12 mouse cellular contexts compared by ENCODE assay signal in the genomic region with DNA sequence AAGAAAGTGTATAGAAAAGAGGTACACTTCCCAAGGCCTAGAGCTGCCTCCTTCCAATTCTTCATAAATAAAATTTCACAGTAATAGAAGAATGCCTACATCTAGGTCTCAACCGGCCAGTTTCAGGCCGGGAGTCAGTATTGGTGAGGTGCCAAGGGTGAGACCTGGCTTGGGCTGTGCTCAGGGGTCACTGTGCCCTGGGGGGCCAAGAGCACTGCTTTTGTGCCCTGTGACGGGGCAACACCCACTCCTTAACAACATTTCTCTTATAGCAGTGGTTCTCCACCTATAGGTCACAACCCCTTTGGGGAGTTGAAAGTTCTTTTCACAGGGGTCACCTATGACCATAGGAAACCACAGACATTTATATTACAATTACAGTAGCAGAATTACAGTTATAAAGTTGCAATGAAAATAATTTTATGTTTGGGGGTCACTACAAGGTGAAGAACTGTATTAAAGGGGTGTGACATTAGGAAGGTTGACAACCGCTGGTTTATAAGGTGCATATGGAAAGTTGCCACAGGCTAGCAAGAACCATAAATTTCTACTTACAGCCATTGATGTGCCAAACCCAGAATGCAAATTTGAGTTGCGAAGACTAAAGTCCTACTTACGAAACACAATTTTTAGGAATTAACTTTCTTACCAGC. TPM values are rescaled to one million over a fixed set of nuclear protein-coding genes. Genes with fewer than 3 reads are reported as not detected.
A peak's percentile ranks its signal among the peaks of the same experiment; 100 is the strongest.
DNase-seq lines count a peak whose midpoint lies in the region; ATAC-seq and TF ChIP-seq lines count a peak whose summit lies in the region.
"Had no signal": no experiment of that assay in that cellular context is flagged by ENCODE, and none has a peak within 500 bp of the region (broad histone marks: within the 10 kb centered on the region; RNA-seq: fewer than 3 reads in every experiment).

No protein-coding gene starts in this region.

- no peak overlapping the region for H3K9ac ChIP-seq in kidney, embryonic 15.5 days
- no peak overlapping the region for H3K9ac ChIP-seq in hindbrain, postnatal 0 days (replicated peaks; ENCODE audit: low read length)

- no peaks in the 10 kb centered on the region for H3K4me1 ChIP-seq in kidney, embryonic 15.5 days
- no peaks in the 10 kb centered on the region for H3K4me1 ChIP-seq in hindbrain, postnatal 0 days (ENCODE audit: insufficient read depth, low read length)
- H3K4me1 ChIP-seq in limb, embryonic 10.5 days, result peaks cover 9% of the 10 kb centered on the region; the same call in 1 of the 2 replicates

- no peaks in the 10 kb centered on the region for H3K9me3 ChIP-seq in kidney, embryonic 15.5 days (replicated peaks)
- no peaks in the 10 kb centered on the region for H3K9me3 ChIP-seq in hindbrain, postnatal 0 days (ENCODE audit: low read length)
- no peaks in the 10 kb centered on the region for H3K9me3 ChIP-seq in limb, embryonic 10.5 days (replicated peaks)

- DNase-seq in kidney, postnatal 25 days, result no peak
- peak; percentile 27 for DNase-seq in right cerebral cortex, adult 18-20 months
- no peak for DNase-seq in right cerebral cortex, postnatal 4 days
- no peak for DNase-seq in hindbrain, postnatal 0 days (ENCODE audit: low spot score)
- DNase-seq in limb, embryonic 10.5 days (ENCODE audit: low spot score), result no peak
- no peak for DNase-seq in left cerebral cortex, adult 18-20 months (ENCODE audit: low spot score in 2 of 2)
- DNase-seq: cerebellum, adult 11-12 months; heart, adult 11 months; thymus, adult 18-20 months had no signal

- TF ChIP-seq CTCF in hindbrain, postnatal 0 days (IDR thresholded peaks at IDR 0.05; ENCODE audit: low read depth), result no peak

- no peaks in the 10 kb centered on the region for H3K36me3 ChIP-seq in kidney, embryonic 15.5 days
- H3K36me3 ChIP-seq in hindbrain, postnatal 0 days (ENCODE audit: insufficient read depth, low read length), result no peaks in the 10 kb centered on the region
- no peaks in the 10 kb centered on the region for H3K36me3 ChIP-seq in limb, embryonic 10.5 days

- no peak overlapping the region for H3K4me3 ChIP-seq in kidney, embryonic 15.5 days (replicated peaks)
- no peak overlapping the region for H3K4me3 ChIP-seq in hindbrain, postnatal 0 days (ENCODE audit: low read length)
- H3K4me3 ChIP-seq in limb, embryonic 10.5 days, result no peak overlapping the region

- ATAC-seq in kidney, embryonic 15.5 days (replicated peaks; ENCODE audit: low FRiP score), result peak; percentile 22; the same call in 1 of the 2 replicates
- peak; percentile 25; the same call in 1 of the 2 replicates for ATAC-seq in hindbrain, postnatal 0 days
- ATAC-seq: CD4-positive, CD25-positive, alpha-beta regulatory T cell, adult 4 months; lung, postnatal 0 days had no signal

- WGBS in kidney, embryonic 15.5 days, result 50% methylated on average over 6 of the region's 6 CpGs
- WGBS in hindbrain, postnatal 0 days, result 48% methylated on average over 6 of the region's 6 CpGs
- 57% methylated on average over 6 of the region's 6 CpGs for WGBS in limb, embryonic 10.5 days

- H3K4me2 ChIP-seq in kidney, embryonic 15.5 days, result no peak overlapping the region
- H3K4me2 ChIP-seq in hindbrain, postnatal 0 days (ENCODE audit: low read depth, low read length), result no peak overlapping the region

- H3K27me3 ChIP-seq in kidney, embryonic 15.5 days, result no peaks in the 10 kb centered on the region; the same call in 1 of the 2 replicates
- no peaks in the 10 kb centered on the region for H3K27me3 ChIP-seq in hindbrain, postnatal 0 days (ENCODE audit: insufficient read depth, low read length)
- H3K27me3 ChIP-seq in limb, embryonic 10.5 days (ENCODE audit: low read depth, poor library complexity, severe bottlenecking), result no peaks in the 10 kb centered on the region

- no peak overlapping the region for H3K27ac ChIP-seq in kidney, embryonic 15.5 days
- no peak overlapping the region for H3K27ac ChIP-seq in hindbrain, postnatal 0 days
- H3K27ac ChIP-seq in limb, embryonic 10.5 days, result no peak overlapping the region

RNA-seq across cellular contexts. Expression of a gene that starts 26.1 kb away (rescaled TPM):
- 19.9 TPM in 2 replicates for polyA plus RNA-seq in kidney, embryonic 15.5 days (2015; fragmentation: Nextera tagmentation; extraction: Ambion mirVana)
- 41.2 and 44.0 TPM in 2 replicates for total RNA-seq in hindbrain, postnatal 0 days (2014; rRNA removed)
- polyA plus RNA-seq in hindbrain, postnatal 0 days (2015; fragmentation: Nextera tagmentation; extraction: Ambion mirVana), result 44.8 and 47.0 TPM in 2 replicates
- polyA plus RNA-seq in limb, embryonic 10.5 days (2016; fragmentation: Nextera tagmentation; extraction: Ambion mirVana), result 16.2 and 17.4 TPM in 2 replicates
- total RNA-seq in left cerebral cortex, adult 18-20 months (2021), result 10 to 100 TPM; 76.9 to 77.5 TPM

RNA-seq across cellular contexts. Expression of a gene that starts 26.1 kb away (rescaled TPM):
- polyA plus RNA-seq in kidney, embryonic 15.5 days (2015; fragmentation: Nextera tagmentation; extraction: Ambion mirVana), result 27.5 and 31.5 TPM in 2 replicates
- total RNA-seq in hindbrain, postnatal 0 days (2014; rRNA removed), result 20.4 and 21.8 TPM in 2 replicates
- polyA plus RNA-seq in hindbrain, postnatal 0 days (2015; fragmentation: Nextera tagmentation; extraction: Ambion mirVana), result 10.1 and 12.6 TPM in 2 replicates
- polyA plus RNA-seq in limb, embryonic 10.5 days (2016; fragmentation: Nextera tagmentation; extraction: Ambion mirVana), result 27.9 and 29.5 TPM in 2 replicates
- 10 to 100 TPM; 30.9 to 31.4 TPM for total RNA-seq in left cerebral cortex, adult 18-20 months (2021)
